Mouse (Mus musculus) embryonic facial prominence, embryonic 15.5 days (tissue): Measurements from ENCODE around the gene Fam204a. TPM values are rescaled to one million over a fixed set of nuclear protein-coding genes. Genes with fewer than 3 reads are reported as not detected.

Experiments
- ATAC-seq: fragments of 200-750 bp; cut with Nextera tagmentation; 2 replicates; pipeline ENCODE4 v1.8.0; 2017; ENCODE audit warnings: low read depth, moderate TSS enrichment; ENCODE audit not compliant: insufficient number of reproducible peaks, low FRiP score, low TSS enrichment
- H3K27ac ChIP-seq: fragments of 300-500 bp; sonication (generic); replicated peaks from 2 replicates; pipeline ENCODE4 v1.5.1; 2015; ENCODE audit warnings: mild to moderate bottlenecking, inconsistent platforms
- H3K27me3 ChIP-seq: fragments of 300-500 bp; sonication (generic); 2 replicates; pipeline ENCODE4 v1.6.1; 2015; ENCODE audit warnings: inconsistent platforms
- H3K36me3 ChIP-seq: fragments of 300-500 bp; sonication (generic); 2 replicates; pipeline ENCODE4 v1.6.1; 2015; ENCODE audit warnings: mild to moderate bottlenecking, inconsistent platforms
- H3K4me1 ChIP-seq: fragments of 300-500 bp; sonication (generic); 2 replicates; pipeline ENCODE4 v1.6.1; 2015; ENCODE audit warnings: inconsistent platforms
- H3K4me2 ChIP-seq: fragments of 300-500 bp; sonication (generic); replicated peaks from 2 replicates; pipeline ENCODE4 v1.6.1; 2015; ENCODE audit warnings: mild to moderate bottlenecking, inconsistent platforms
- H3K4me3 ChIP-seq: fragments of 300-500 bp; sonication (generic); replicated peaks from 2 replicates; pipeline ENCODE4 v1.5.1; 2015; ENCODE audit warnings: mild to moderate bottlenecking, inconsistent platforms
- H3K9ac ChIP-seq: fragments of 300-500 bp; sonication (generic); 2 replicates; pipeline ENCODE4 v1.6.1; 2015; ENCODE audit warnings: inconsistent platforms
- H3K9me3 ChIP-seq: fragments of 300-500 bp; sonication (generic); replicated peaks from 2 replicates; pipeline ENCODE4 v1.6.1; 2016; ENCODE audit warnings: inconsistent platforms
- WGBS: fragments of 180-500 bp; shearing (Covaris S2); methylation state at CpG from one replicate; pipeline ENCODE4 v1.1.7; 2015; 5-methylcytosine and 5-hydroxymethylcytosine counted together
- polyA plus RNA-seq: library from polyadenylated mRNA; unstranded; fragments of >200 nt; fragmentation: Nextera tagmentation; extraction: Ambion mirVana; gene quantifications from 2 replicates; pipeline ENCODE4 v1.2.1, GENCODE M21; 2015

Gene Fam204a
- 48.2 and 50.1 TPM in 2 replicates for polyA plus RNA-seq

DNA sequence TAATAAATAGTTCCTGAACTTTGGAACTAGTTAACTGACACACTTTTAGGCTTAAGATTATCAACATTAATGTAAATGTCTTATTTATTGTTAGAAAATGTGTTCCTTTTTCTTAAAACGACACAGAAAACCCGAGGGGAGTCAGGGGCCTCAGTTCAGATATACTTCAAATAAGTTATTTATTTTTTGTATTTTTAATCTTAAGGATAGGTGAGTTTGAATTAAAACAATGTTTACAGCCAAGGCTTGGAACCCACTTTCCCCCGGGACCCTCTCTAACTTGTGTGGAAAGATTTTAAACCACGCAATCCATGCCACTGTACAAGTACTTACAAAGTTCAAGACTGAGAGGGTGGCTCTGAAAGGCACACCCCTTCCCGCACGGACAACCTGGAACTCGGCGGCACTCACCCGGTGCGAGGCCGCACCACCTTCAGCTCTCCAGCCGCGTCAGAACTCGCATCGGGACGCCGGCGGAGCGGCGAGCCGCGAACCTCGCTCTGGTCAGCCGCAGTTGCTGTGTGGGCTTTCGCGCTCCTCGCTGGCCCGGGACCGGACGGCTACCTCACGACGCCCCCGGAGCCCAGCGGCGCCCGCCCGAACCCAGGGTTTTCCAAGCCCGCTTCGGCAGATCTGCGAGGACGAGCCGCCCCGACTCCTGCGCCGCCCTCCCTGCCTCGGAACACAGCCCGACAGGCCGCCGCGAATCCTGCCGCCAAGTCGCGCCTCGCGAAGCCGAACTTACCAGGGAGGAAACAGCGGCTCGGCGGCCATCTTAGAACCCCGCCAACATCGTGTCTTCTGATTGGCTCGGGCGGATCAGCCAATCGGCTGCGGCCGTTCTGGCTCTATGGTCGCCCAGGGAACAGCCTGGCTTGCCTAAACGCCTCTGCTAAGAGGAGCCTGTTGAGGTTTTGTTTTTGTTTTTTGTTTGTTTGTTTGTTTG is at the start of gene Fam204a:
Fam204a (minus strand) TSS at position 803 of the 946 bp plus-strand sequence.
- ATAC-seq: peak; percentile 98
- Histone ChIP-seq H3K9me3 (no peaks in the 10 kb centered on the region), H3K4me1 (peaks cover 9% of the 10 kb centered on the region; the same call in 1 of the 2 replicates), H3K4me2 (peak within 1 kb of the TSS; percentile 48), H3K27me3 (no peaks in the 10 kb centered on the region), H3K27ac (peak within 1 kb of the TSS; percentile 99), H3K4me3 (peak within 1 kb of the TSS; percentile 92), H3K9ac (peak within 1 kb of the TSS; percentile 91), H3K36me3 (no peaks in the 10 kb centered on the region)
- WGBS: under 1% methylated on average over 67 of the region's 68 CpGs

DNA sequence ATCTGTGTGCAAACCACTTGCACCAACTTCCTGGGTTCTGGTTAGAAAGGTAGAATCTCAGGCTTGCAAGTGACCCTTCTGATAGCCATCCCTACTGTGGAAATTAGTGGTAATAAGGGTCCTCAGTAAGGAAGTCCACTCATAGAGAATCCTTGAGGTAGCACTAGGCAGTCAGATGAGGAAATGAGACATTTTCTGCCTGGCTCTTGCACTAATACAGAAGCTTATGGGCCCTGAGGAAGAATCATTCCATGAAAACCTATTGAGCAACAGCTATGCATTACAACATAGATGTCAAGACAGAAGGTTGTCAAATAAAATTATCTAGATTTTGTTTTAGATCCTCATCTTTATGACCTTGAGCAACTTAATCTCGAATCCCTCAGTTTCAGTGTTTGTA is 39.3 kb upstream of the Fam204a start:
- Histone ChIP-seq H3K27ac (no peak overlapping the region), H3K9me3 (no peaks in the 10 kb centered on the region)
- WGBS: 62% methylated on average over 1 of the region's 1 CpGs

GRCm38 (mm10) chr19:60260689-60261088 is 34.2 kb upstream of the Fam204a start:
- no peak for ATAC-seq
- H3K27ac ChIP-seq: no peak overlapping the region
- 79% methylated on average over 5 of the region's 5 CpGs for WGBS
- H3K27me3 ChIP-seq: no peaks in the 10 kb centered on the region
- no peaks in the 10 kb centered on the region for H3K36me3 ChIP-seq
- no peak overlapping the region for H3K4me3 ChIP-seq
- no peaks in the 10 kb centered on the region for H3K9me3 ChIP-seq
- no peaks in the 10 kb centered on the region for H3K4me1 ChIP-seq
- no peak overlapping the region for H3K9ac ChIP-seq
- H3K4me2 ChIP-seq: no peak overlapping the region

More for the DNA sequence above, 39.3 kb upstream of the Fam204a start:
- Histone ChIP-seq H3K9ac (no peak overlapping the region), H3K4me1 (no peaks in the 10 kb centered on the region), H3K36me3 (no peaks in the 10 kb centered on the region), H3K4me2 (no peak overlapping the region), H3K27me3 (no peaks in the 10 kb centered on the region), H3K4me3 (no peak overlapping the region)
- no peak for ATAC-seq

- Histone ChIP-seq H3K4me2 (no peak overlapping the region), H3K4me1 (no peaks in the 10 kb centered on the region), H3K27me3 (no peaks in the 10 kb centered on the region), H3K27ac (no peak overlapping the region), H3K36me3 (no peaks in the 10 kb centered on the region), H3K9ac (no peak overlapping the region), H3K9me3 (no peaks in the 10 kb centered on the region), H3K4me3 (no peak overlapping the region)
- no peak for ATAC-seq
- 33% methylated on average over 2 of the region's 2 CpGs for WGBS
These were observed 25.5 kb upstream of the Fam204a start for GRCm38 (mm10) chr19:60252021-60252420.

DNA sequence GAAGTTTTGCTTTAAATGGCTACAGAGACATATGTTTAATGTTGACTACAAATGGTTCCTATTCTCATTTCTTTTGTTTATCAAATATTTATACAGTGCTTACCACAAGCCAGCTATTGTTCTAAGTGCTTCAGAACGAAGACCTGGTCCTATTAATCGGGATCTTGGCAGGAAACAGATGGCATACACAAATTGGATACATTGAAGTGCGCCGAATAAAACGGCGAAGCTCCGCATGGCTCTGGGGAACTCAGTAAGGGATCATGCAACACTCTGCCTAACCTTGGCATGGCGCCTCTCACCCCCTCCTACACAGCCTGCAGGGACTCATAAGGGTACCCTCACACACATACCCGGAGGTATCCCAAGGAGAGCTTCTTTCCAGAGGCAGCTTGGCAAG is 24.7 kb upstream of the Fam204a start:
- 48% methylated on average over 9 of the region's 9 CpGs for WGBS
- Histone ChIP-seq H3K4me2 (no peak overlapping the region), H3K9ac (no peak overlapping the region), H3K36me3 (no peaks in the 10 kb centered on the region), H3K27ac (no peak overlapping the region), H3K4me3 (no peak overlapping the region), H3K4me1 (no peaks in the 10 kb centered on the region), H3K9me3 (no peaks in the 10 kb centered on the region), H3K27me3 (no peaks in the 10 kb centered on the region)
- ATAC-seq: no peak

DNA sequence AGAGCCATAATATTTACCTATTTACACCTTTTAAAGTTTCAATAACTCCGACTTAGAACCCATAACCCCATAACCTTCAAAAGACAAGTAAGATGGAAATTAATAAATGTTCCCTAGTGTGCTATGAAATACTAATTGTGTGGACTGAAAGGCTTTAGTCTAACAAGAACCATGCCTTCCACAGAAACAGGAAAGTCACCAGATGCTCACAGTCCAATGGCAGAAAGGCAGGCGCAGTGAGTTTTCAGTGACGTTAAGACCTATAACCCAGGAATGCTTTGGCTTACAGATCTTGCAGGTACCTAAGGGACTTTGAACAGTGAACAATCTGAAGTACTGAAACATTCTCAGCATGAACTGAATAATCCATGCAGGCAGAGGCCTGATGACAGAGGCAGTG is 18.7 kb upstream of the Fam204a start:
- Histone ChIP-seq H3K9me3 (no peaks in the 10 kb centered on the region), H3K4me3 (no peak overlapping the region), H3K4me1 (no peaks in the 10 kb centered on the region), H3K36me3 (no peaks in the 10 kb centered on the region), H3K27ac (no peak overlapping the region), H3K27me3 (no peaks in the 10 kb centered on the region), H3K4me2 (no peak overlapping the region), H3K9ac (no peak overlapping the region)
- WGBS: 60% methylated on average over 3 of the region's 3 CpGs
- no peak for ATAC-seq

DNA sequence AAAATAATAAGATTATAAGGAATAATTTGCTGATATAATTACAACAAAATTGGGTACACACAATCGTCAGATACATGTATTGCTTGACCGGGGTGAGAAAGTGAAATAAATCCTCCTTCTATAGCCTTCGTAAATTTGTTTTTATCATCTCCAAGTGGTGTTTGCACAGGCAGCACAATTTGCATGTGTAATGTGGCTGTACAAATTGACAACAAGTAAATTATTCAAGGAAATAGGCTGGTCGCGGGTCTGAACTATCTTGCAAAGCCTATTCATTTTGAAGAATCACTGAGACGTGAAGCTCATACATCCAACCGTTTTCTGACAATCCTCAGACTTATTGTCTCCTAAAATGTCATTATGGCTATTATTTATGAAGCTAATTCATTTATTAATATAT is 16.1 kb upstream of the Fam204a start:
- Histone ChIP-seq H3K4me2 (no peak overlapping the region), H3K4me1 (no peaks in the 10 kb centered on the region), H3K36me3 (no peaks in the 10 kb centered on the region), H3K4me3 (no peak overlapping the region), H3K9me3 (no peaks in the 10 kb centered on the region), H3K9ac (no peak overlapping the region), H3K27me3 (no peaks in the 10 kb centered on the region), H3K27ac (no peak overlapping the region)
- 83% methylated on average over 7 of the region's 7 CpGs for WGBS
- ATAC-seq: no peak

GRCm38 (mm10) chr19:60241916-60242602 is 15.6 kb upstream of the Fam204a start:
- H3K27me3 ChIP-seq: no peaks in the 10 kb centered on the region
- H3K9ac ChIP-seq: no peak overlapping the region
- no peak overlapping the region for H3K4me2 ChIP-seq
- H3K4me3 ChIP-seq: no peak overlapping the region
- no peaks in the 10 kb centered on the region for H3K4me1 ChIP-seq
- no peak for ATAC-seq
- WGBS: 69% methylated on average over 7 of the region's 7 CpGs
- H3K9me3 ChIP-seq: no peaks in the 10 kb centered on the region
- no peak overlapping the region for H3K27ac ChIP-seq
- H3K36me3 ChIP-seq: no peaks in the 10 kb centered on the region

DNA sequence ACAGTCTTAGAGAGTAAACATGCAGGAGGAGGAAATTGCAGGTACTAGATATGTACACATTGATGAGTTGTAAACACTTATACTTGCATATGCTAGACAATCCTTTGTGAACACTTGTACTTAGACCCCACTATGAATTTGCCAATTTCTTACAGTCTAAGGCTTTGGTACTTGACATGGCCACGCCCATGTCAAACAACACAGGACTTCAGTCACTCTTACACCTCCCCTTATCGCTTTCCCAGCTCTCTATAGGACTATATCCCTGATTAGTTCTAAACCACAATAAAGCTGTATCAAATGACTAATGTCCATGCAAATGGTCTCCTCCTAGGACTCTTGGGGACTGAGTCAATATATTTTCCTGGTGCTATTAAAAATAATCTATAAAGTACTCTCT is 5.0 kb upstream of the Fam204a start:
- Histone ChIP-seq H3K9me3 (no peaks in the 10 kb centered on the region), H3K4me3 (no peak overlapping the region), H3K27ac (no peak overlapping the region), H3K27me3 (no peaks in the 10 kb centered on the region), H3K4me2 (no peak overlapping the region), H3K9ac (no peak overlapping the region), H3K36me3 (no peaks in the 10 kb centered on the region), H3K4me1 (0 out of 2 replicates have a peak, but pooled peaks cover 3% of the 10 kb centered on the region)
- 74% methylated on average over 2 of the region's 2 CpGs for WGBS
- ATAC-seq: no peak

DNA sequence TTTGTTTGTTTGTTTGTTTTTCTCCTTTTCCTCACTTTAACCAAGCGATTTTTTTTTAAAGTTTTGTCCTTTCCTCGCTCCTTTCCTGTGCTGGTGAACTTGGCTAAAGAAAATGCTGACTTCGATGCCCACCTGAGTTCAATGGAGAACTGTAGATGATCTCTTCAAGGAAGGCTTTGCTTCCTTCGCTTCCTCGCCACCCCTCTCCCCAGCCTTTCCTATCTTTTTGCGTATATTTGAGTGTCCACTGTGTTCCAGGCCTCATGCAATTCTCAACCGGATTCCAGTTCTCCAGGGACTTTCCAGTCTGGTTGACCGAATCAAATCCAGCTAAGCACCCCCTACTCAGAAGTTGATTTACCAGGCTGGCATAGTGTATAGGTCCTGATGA is 339 bp upstream of the Fam204a start:
- 55% methylated on average over 8 of the region's 8 CpGs for WGBS
- peak overlapping the region; percentile 92 for H3K4me3 ChIP-seq
- H3K4me1 ChIP-seq: peaks cover 9% of the 10 kb centered on the region; the same call in 1 of the 2 replicates
- no peak overlapping the region for H3K9ac ChIP-seq
- H3K27me3 ChIP-seq: no peaks in the 10 kb centered on the region
- no peaks in the 10 kb centered on the region for H3K9me3 ChIP-seq
- no peaks in the 10 kb centered on the region for H3K36me3 ChIP-seq
- H3K27ac ChIP-seq: peak overlapping the region; percentile 99; the same call in 1 of the 2 replicates
- H3K4me2 ChIP-seq: peak overlapping the region; percentile 48
- ATAC-seq: no peak; the same call in 1 of the 2 replicates

DNA sequence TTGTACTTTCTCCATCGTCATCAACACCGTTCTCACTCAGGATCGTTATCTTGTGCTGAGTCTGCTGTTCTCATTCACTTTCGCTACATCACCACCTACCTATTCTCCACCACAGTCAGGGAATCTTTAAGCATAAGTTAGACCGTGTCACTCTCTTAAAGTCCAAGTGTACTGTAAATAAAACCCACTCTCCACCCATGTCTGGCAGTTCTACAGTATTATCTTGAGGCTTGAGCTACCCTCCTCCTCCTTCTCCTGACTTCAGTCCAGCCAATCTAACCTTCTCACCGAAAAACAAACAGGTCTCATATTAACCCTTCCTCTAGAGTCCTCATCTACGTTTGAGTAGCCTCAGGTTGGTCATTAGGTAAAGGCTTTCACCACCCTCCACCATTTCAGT is 7.1 kb downstream of the Fam204a start:
- Histone ChIP-seq H3K4me2 (no peak overlapping the region), H3K27ac (no peak overlapping the region), H3K9ac (no peak overlapping the region), H3K36me3 (no peaks in the 10 kb centered on the region), H3K9me3 (no peaks in the 10 kb centered on the region), H3K4me3 (no peak overlapping the region), H3K4me1 (peaks cover 5% of the 10 kb centered on the region; the same call in 1 of the 2 replicates), H3K27me3 (no peaks in the 10 kb centered on the region)
- 85% methylated on average over 7 of the region's 7 CpGs for WGBS
- no peak for ATAC-seq
